Mouse (Mus musculus): ENCODE data around the gene Serpina1c. TPM values are rescaled to one million over a fixed set of nuclear protein-coding genes. Genes with fewer than 3 reads are reported as not detected.
"Not testable (repeated sequence)": the region's sequence is repeated elsewhere in the genome, so short reads cannot be mapped to it uniquely, and the experiment has no call there.

Gene Serpina1c
- polyA plus RNA-seq, 1 experiment from 2014 or later = not detected

GRCm38 (mm10) chr12:103860976-103861375 lies 43.7 kb downstream of the Serpina1c start:
- H3K27ac ChIP-seq (replicated peaks; ENCODE audit: low read depth, low read length) = no peak overlapping the region
- 77% methylated on average over 3 of the region's 3 CpGs for WGBS

GRCm38 (mm10) chr12:103860571-103860970 lies 44.1 kb downstream of the Serpina1c start:
- not testable (repeated sequence) for H3K9me3 ChIP-seq (ENCODE audit: control insufficient read depth, low read length); H3K36me3 ChIP-seq (ENCODE audit: control insufficient read depth, insufficient read depth, low read length); H3K27me3 ChIP-seq (ENCODE audit: control insufficient read depth, insufficient read depth, low read length); H3K4me3 ChIP-seq (ENCODE audit: low read depth, low read length); H3K4me2 ChIP-seq (ENCODE audit: low read depth, severe bottlenecking); DNase-seq (ENCODE audit: low spot score); H3K4me1 ChIP-seq (ENCODE audit: control insufficient read depth, insufficient read depth, low read length); H3K27ac ChIP-seq (replicated peaks; ENCODE audit: low read depth, low read length); ATAC-seq (ENCODE audit: insufficient number of reproducible peaks, low FRiP score, low TSS enrichment, low read depth); H3K9ac ChIP-seq (ENCODE audit: low read length)
- 95% methylated on average over 3 of the region's 4 CpGs for WGBS

More at GRCm38 (mm10) chr12:103860976-103861375, 43.7 kb downstream of the Serpina1c start:
- Histone ChIP-seq H3K4me3 (ENCODE audit: low read depth, low read length) (no peak overlapping the region), H3K4me1 (ENCODE audit: control insufficient read depth, insufficient read depth, low read length) (no peaks in the 10 kb centered on the region), H3K36me3 (ENCODE audit: control insufficient read depth, insufficient read depth, low read length) (no peaks in the 10 kb centered on the region), H3K4me2 (ENCODE audit: low read depth, severe bottlenecking) (no peak overlapping the region), H3K9me3 (ENCODE audit: control insufficient read depth, low read length) (no peaks in the 10 kb centered on the region), H3K27me3 (ENCODE audit: control insufficient read depth, insufficient read depth, low read length) (no peaks in the 10 kb centered on the region), H3K9ac (ENCODE audit: low read length) (no peak overlapping the region)
- ATAC-seq (ENCODE audit: insufficient number of reproducible peaks, low FRiP score, low TSS enrichment, low read depth) (no peak), DNase-seq (ENCODE audit: low spot score) (no peak)

GRCm38 (mm10) chr12:103859584-103859983 lies 45.1 kb downstream of the Serpina1c start:
- 83% methylated on average over 3 of the region's 3 CpGs for WGBS
- not testable (repeated sequence) for H3K4me2 ChIP-seq (ENCODE audit: low read depth, severe bottlenecking); DNase-seq (ENCODE audit: low spot score); H3K4me3 ChIP-seq (ENCODE audit: low read depth, low read length); H3K27ac ChIP-seq (replicated peaks; ENCODE audit: low read depth, low read length); H3K9me3 ChIP-seq (ENCODE audit: control insufficient read depth, low read length); H3K9ac ChIP-seq (ENCODE audit: low read length); H3K4me1 ChIP-seq (ENCODE audit: control insufficient read depth, insufficient read depth, low read length); H3K27me3 ChIP-seq (ENCODE audit: control insufficient read depth, insufficient read depth, low read length); ATAC-seq (ENCODE audit: insufficient number of reproducible peaks, low FRiP score, low TSS enrichment, low read depth); H3K36me3 ChIP-seq (ENCODE audit: control insufficient read depth, insufficient read depth, low read length)

- not testable (repeated sequence) for H3K36me3 ChIP-seq (ENCODE audit: control insufficient read depth, insufficient read depth, low read length); H3K4me1 ChIP-seq (ENCODE audit: control insufficient read depth, insufficient read depth, low read length); DNase-seq (ENCODE audit: low spot score); ATAC-seq (ENCODE audit: insufficient number of reproducible peaks, low FRiP score, low TSS enrichment, low read depth); H3K27ac ChIP-seq (replicated peaks; ENCODE audit: low read depth, low read length); H3K4me3 ChIP-seq (ENCODE audit: low read depth, low read length); H3K9me3 ChIP-seq (ENCODE audit: control insufficient read depth, low read length); H3K27me3 ChIP-seq (ENCODE audit: control insufficient read depth, insufficient read depth, low read length); H3K9ac ChIP-seq (ENCODE audit: low read length); H3K4me2 ChIP-seq (ENCODE audit: low read depth, severe bottlenecking)
- WGBS = 83% methylated on average over 2 of the region's 2 CpGs
Observed at GRCm38 (mm10) chr12:103853032-103853431, 51.7 kb downstream of the Serpina1c start.

Other genes starting within 250 kb of the Serpina1c start
- gene Serpina6, start 247.7 kb downstream of the Serpina1c start, polyA plus RNA-seq (2014; fragmentation: Nextera tagmentation; extraction: Ambion mirVana) = 0.53 and 0.57 TPM in 2 replicates
- gene Serpina16, start 228.7 kb downstream of the Serpina1c start, polyA plus RNA-seq (2014; fragmentation: Nextera tagmentation; extraction: Ambion mirVana) = not detected in 2 replicates
- gene Serpina1f, start 209.4 kb downstream of the Serpina1c start, polyA plus RNA-seq (2014; fragmentation: Nextera tagmentation; extraction: Ambion mirVana) = not detected in 2 replicates
- gene Serpina1d, start 131.3 kb downstream of the Serpina1c start, polyA plus RNA-seq (2014; fragmentation: Nextera tagmentation; extraction: Ambion mirVana) = not detected in 2 replicates
- 0.25 TPM in 1 of 2 replicates, not detected in the other for gene Serpina1b, start 74.5 kb downstream of the Serpina1c start, polyA plus RNA-seq (2014; fragmentation: Nextera tagmentation; extraction: Ambion mirVana)
- gene Serpina1a, start 41.3 kb downstream of the Serpina1c start, polyA plus RNA-seq (2014; fragmentation: Nextera tagmentation; extraction: Ambion mirVana) = not detected in 2 replicates
- gene Serpina1e, start 54.1 kb upstream of the Serpina1c start, polyA plus RNA-seq (2014; fragmentation: Nextera tagmentation; extraction: Ambion mirVana) = not detected in 2 replicates
- gene Serpina11, start 85.1 kb upstream of the Serpina1c start, polyA plus RNA-seq (2014; fragmentation: Nextera tagmentation; extraction: Ambion mirVana) = not detected in 2 replicates
- not detected in 2 replicates for gene Serpina9, start 108.9 kb upstream of the Serpina1c start, polyA plus RNA-seq (2014; fragmentation: Nextera tagmentation; extraction: Ambion mirVana)
- gene Serpina12, start 139.6 kb upstream of the Serpina1c start, polyA plus RNA-seq (2014; fragmentation: Nextera tagmentation; extraction: Ambion mirVana) = not detected in 2 replicates
- not detected in 2 replicates for gene Serpina5, start 196.2 kb upstream of the Serpina1c start, polyA plus RNA-seq (2014; fragmentation: Nextera tagmentation; extraction: Ambion mirVana)
- not detected in 2 replicates for gene Serpina3a, start 207.8 kb upstream of the Serpina1c start, polyA plus RNA-seq (2014; fragmentation: Nextera tagmentation; extraction: Ambion mirVana)
- gene Serpina3b, start 223.1 kb upstream of the Serpina1c start, polyA plus RNA-seq (2014; fragmentation: Nextera tagmentation; extraction: Ambion mirVana) = not detected in 2 replicates
- not detected in 2 replicates for gene Serpina3c, start 249.0 kb upstream of the Serpina1c start, polyA plus RNA-seq (2014; fragmentation: Nextera tagmentation; extraction: Ambion mirVana)